Mouse (Mus musculus): Measurements from ENCODE around the gene Dio1.

DNA sequence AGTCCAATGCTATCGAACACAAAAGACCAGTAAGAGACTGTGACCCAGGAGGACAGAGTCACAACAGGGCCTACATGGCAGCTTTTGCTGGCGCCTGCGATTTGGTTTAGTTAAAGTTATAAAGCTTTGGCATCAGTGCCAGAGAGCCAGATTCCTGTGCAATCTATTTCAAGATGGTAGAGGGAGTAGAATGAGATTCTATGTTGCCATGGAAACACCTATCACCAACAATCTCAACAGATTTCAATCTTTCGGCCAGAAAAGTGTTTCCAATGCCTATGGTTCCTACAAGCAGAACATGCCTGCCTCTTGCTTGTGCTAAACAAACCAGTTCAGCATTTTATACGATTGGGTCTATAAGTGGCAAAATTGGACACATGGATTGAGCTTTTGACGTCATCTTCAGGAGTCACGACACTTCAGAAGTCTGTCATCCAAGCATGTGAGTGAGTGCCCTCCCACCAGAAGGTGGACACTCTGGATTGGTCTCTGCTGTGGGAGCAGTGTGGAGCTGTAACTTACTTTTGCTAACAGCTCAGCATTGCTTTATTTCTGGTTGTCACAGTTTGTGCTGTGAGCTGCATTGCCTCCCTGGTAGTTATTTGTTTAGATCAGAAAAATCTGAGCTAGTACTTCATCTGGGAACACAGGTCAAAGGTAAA is 15.2 kb downstream of the Dio1 start:
- TF ChIP-seq CTCF (IDR thresholded peaks at IDR 0.05; ENCODE audit: borderline replicate concordance, insufficient read depth, low read length), result no peak
- TF ChIP-seq POLR2A (IDR thresholded peaks at IDR 0.05; ENCODE audit: low read depth, low read length), result no peak
